9 mouse cellular contexts compared by ENCODE assay signal in genomic region chr11:59538387-59538786, GRCm38 (mm10). TPM values are rescaled to one million over a fixed set of nuclear protein-coding genes. Genes with fewer than 3 reads are reported as not detected.
DNase-seq lines count a peak whose midpoint lies in the region; ATAC-seq lines count a peak whose summit lies in the region.
"Had no signal": no experiment of that assay in that cellular context is flagged by ENCODE, and none has a peak within 500 bp of the region (broad histone marks: within the 10 kb centered on the region; RNA-seq: fewer than 3 reads in every experiment).

No protein-coding gene starts in this region.

- no peak for ATAC-seq in liver, embryonic 12.5 days
- ATAC-seq in granulocyte monocyte progenitor cell, adult 5-6 weeks (replicated peaks; ENCODE audit: poor library complexity, severe bottlenecking) = peak; percentile 54
- no peak for ATAC-seq in stomach, embryonic 16.5 days (ENCODE audit: insufficient read depth, low FRiP score)
- no peak for ATAC-seq in forebrain, embryonic 14.5 days

- H3K4me1 ChIP-seq in liver, embryonic 12.5 days = no peaks in the 10 kb centered on the region
- peaks cover 10% of the 10 kb centered on the region for H3K4me1 ChIP-seq in stomach, embryonic 16.5 days (ENCODE audit: control insufficient read depth, insufficient read depth, low read length)
- 0 out of 2 replicates have a peak, but pooled peaks cover 3% of the 10 kb centered on the region for H3K4me1 ChIP-seq in forebrain, embryonic 14.5 days (ENCODE audit: control insufficient read depth, insufficient read depth, low read length)

- H3K27ac ChIP-seq in liver, embryonic 12.5 days = no peak overlapping the region
- peak overlapping the region; percentile 64 for H3K27ac ChIP-seq in stomach, embryonic 16.5 days (ENCODE audit: low read length)
- no peak overlapping the region for H3K27ac ChIP-seq in forebrain, embryonic 14.5 days (ENCODE audit: low read depth, low read length)

- H3K9ac ChIP-seq in liver, embryonic 12.5 days = no peak overlapping the region
- no peak overlapping the region for H3K9ac ChIP-seq in stomach, embryonic 16.5 days (ENCODE audit: low read length)
- no peak overlapping the region for H3K9ac ChIP-seq in forebrain, embryonic 14.5 days (ENCODE audit: low read length)

- H3K9me3 ChIP-seq in liver, embryonic 12.5 days (replicated peaks) = no peaks in the 10 kb centered on the region
- no peaks in the 10 kb centered on the region for H3K9me3 ChIP-seq in stomach, embryonic 16.5 days (replicated peaks; ENCODE audit: control insufficient read depth, low read length)
- no peaks in the 10 kb centered on the region for H3K9me3 ChIP-seq in forebrain, embryonic 14.5 days (replicated peaks; ENCODE audit: control insufficient read depth, low read length)

- peak; percentile 57 for DNase-seq in liver
- DNase-seq in adrenal gland, postnatal 14 days = peak; percentile 76
- peak; percentile 51 for DNase-seq in kidney, postnatal 14 days
- peak; percentile 81 for DNase-seq in lung, postnatal 14 days
- no peak for DNase-seq in forebrain, embryonic 14.5 days (ENCODE audit: low spot score)

- no peaks in the 10 kb centered on the region for H3K27me3 ChIP-seq in liver, embryonic 12.5 days (replicated peaks)
- H3K27me3 ChIP-seq in stomach, embryonic 16.5 days (ENCODE audit: control insufficient read depth, insufficient read depth, low read length) = no peaks in the 10 kb centered on the region
- no peaks in the 10 kb centered on the region for H3K27me3 ChIP-seq in forebrain, embryonic 14.5 days (replicated peaks; ENCODE audit: control insufficient read depth, insufficient read depth, low read length)

- no peak overlapping the region for H3K4me3 ChIP-seq in liver, embryonic 12.5 days
- H3K4me3 ChIP-seq in stomach, embryonic 16.5 days (replicated peaks; ENCODE audit: low read length) = no peak overlapping the region
- H3K4me3 ChIP-seq in forebrain, embryonic 14.5 days (ENCODE audit: low read depth, low read length) = no peak overlapping the region

- H3K36me3 ChIP-seq in liver, embryonic 12.5 days = no peaks in the 10 kb centered on the region
- no peaks in the 10 kb centered on the region for H3K36me3 ChIP-seq in stomach, embryonic 16.5 days (ENCODE audit: control insufficient read depth, insufficient read depth, low read length)
- H3K36me3 ChIP-seq in forebrain, embryonic 14.5 days (ENCODE audit: control insufficient read depth, insufficient read depth, low read length) = no peaks in the 10 kb centered on the region

- H3K4me2 ChIP-seq in liver, embryonic 12.5 days = no peak overlapping the region; the same call in 1 of the 2 replicates
- H3K4me2 ChIP-seq in stomach, embryonic 16.5 days (ENCODE audit: low read depth, low read length) = peak overlapping the region; percentile 28; the same call in 1 of the 2 replicates
- no peak overlapping the region for H3K4me2 ChIP-seq in forebrain, embryonic 14.5 days (ENCODE audit: low read length)

- WGBS in liver, embryonic 12.5 days (ENCODE audit: insufficient replicate concordance) = 22% methylated on average over 11 of the region's 11 CpGs
- WGBS in stomach, embryonic 16.5 days = 24% methylated on average over 11 of the region's 11 CpGs
- 43% methylated on average over 11 of the region's 11 CpGs for WGBS in forebrain, embryonic 14.5 days

RNA-seq across cellular contexts. Expression of gene Nlrp3, which starts 3.0 kb away (rescaled TPM):
- 0.41 and 0.43 TPM in 2 replicates for polyA plus RNA-seq in liver, embryonic 12.5 days (2016; fragmentation: Nextera tagmentation; extraction: Ambion mirVana)
- total RNA-seq in adrenal gland, postnatal 14 days (2021) = 0.56 and 0.64 TPM in 2 replicates
- 2.4 and 2.5 TPM in 2 replicates for total RNA-seq in granulocyte monocyte progenitor cell, adult 5-6 weeks (2014; fragmentation: Nextera tagmentation)
- 5.3 and 16.5 TPM in 2 replicates for total RNA-seq in granulocyte monocyte progenitor cell, adult 5-6 weeks (2017)
- 0.49 and 0.62 TPM in 2 replicates for polyA plus RNA-seq in stomach, embryonic 16.5 days (2015; fragmentation: Nextera tagmentation; extraction: Ambion mirVana)
- 0.06 and 0.12 TPM in 2 replicates for polyA plus RNA-seq in forebrain, embryonic 14.5 days (2014; fragmentation: Nextera tagmentation; extraction: Ambion mirVana)

RNA-seq across cellular contexts. Expression of gene Zkscan17, which starts 11.8 kb away (rescaled TPM):
- 8.6 and 9.1 TPM in 2 replicates for polyA plus RNA-seq in liver, embryonic 12.5 days (2016; fragmentation: Nextera tagmentation; extraction: Ambion mirVana)
- 19.9 and 22.8 TPM in 2 replicates for total RNA-seq in adrenal gland, postnatal 14 days (2021)
- total RNA-seq in granulocyte monocyte progenitor cell, adult 5-6 weeks (2014; fragmentation: Nextera tagmentation) = 20.8 and 24.8 TPM in 2 replicates
- 9.0 and 11.1 TPM in 2 replicates for total RNA-seq in granulocyte monocyte progenitor cell, adult 5-6 weeks (2017)
- polyA plus RNA-seq in stomach, embryonic 16.5 days (2015; fragmentation: Nextera tagmentation; extraction: Ambion mirVana) = 16.4 and 18.2 TPM in 2 replicates
- 11.4 and 13.1 TPM in 2 replicates for polyA plus RNA-seq in forebrain, embryonic 14.5 days (2014; fragmentation: Nextera tagmentation; extraction: Ambion mirVana)

RNA-seq across cellular contexts. Expression of gene Olfr222, which starts 37.6 kb away (rescaled TPM):
- not detected in 2 replicates for polyA plus RNA-seq in liver, embryonic 12.5 days (2016; fragmentation: Nextera tagmentation; extraction: Ambion mirVana)
- total RNA-seq in adrenal gland, postnatal 14 days (2021) = not detected in 2 replicates
- not detected in 2 replicates for total RNA-seq in granulocyte monocyte progenitor cell, adult 5-6 weeks (2014; fragmentation: Nextera tagmentation)
- total RNA-seq in granulocyte monocyte progenitor cell, adult 5-6 weeks (2017) = not detected in 2 replicates
- not detected in 2 replicates for polyA plus RNA-seq in stomach, embryonic 16.5 days (2015; fragmentation: Nextera tagmentation; extraction: Ambion mirVana)
- polyA plus RNA-seq in forebrain, embryonic 14.5 days (2014; fragmentation: Nextera tagmentation; extraction: Ambion mirVana) = not detected in 2 replicates
- polyA plus RNA-seq: cerebellum, adult 2 months had no signal

RNA-seq across cellular contexts. Expression of gene Olfr223, which starts 54.7 kb away (rescaled TPM):
- polyA plus RNA-seq in liver, embryonic 12.5 days (2016; fragmentation: Nextera tagmentation; extraction: Ambion mirVana) = not detected in 2 replicates
- total RNA-seq in adrenal gland, postnatal 14 days (2021) = not detected in 2 replicates
- total RNA-seq in granulocyte monocyte progenitor cell, adult 5-6 weeks (2014; fragmentation: Nextera tagmentation) = not detected in 2 replicates
- total RNA-seq in granulocyte monocyte progenitor cell, adult 5-6 weeks (2017) = not detected in 2 replicates
- not detected in 2 replicates for polyA plus RNA-seq in stomach, embryonic 16.5 days (2015; fragmentation: Nextera tagmentation; extraction: Ambion mirVana)
- not detected in 2 replicates for polyA plus RNA-seq in forebrain, embryonic 14.5 days (2014; fragmentation: Nextera tagmentation; extraction: Ambion mirVana)
- polyA plus RNA-seq: cerebellum, adult 2 months had no signal
